Mouse (Mus musculus) heart, embryonic 15.5 days (tissue): ENCODE data around the gene Foxl1. TPM values are rescaled to one million over a fixed set of nuclear protein-coding genes. Genes with fewer than 3 reads are reported as not detected.

Experiments used
- ATAC-seq: fragments of 200-750 bp; cut with Nextera tagmentation; replicated peaks from 2 replicates; pipeline ENCODE4 v1.8.0; 2017; ENCODE audit warnings: low read depth, moderate TSS enrichment; ENCODE audit not compliant: insufficient number of reproducible peaks, insufficient read depth, low FRiP score
- H3K27ac ChIP-seq: fragments of 300-500 bp; sonication (generic); 2 replicates; pipeline ENCODE4 v1.5.1; 2015; ENCODE audit warnings: mild to moderate bottlenecking, inconsistent platforms
- H3K27me3 ChIP-seq: fragments of 300-500 bp; sonication (generic); 2 replicates; pipeline ENCODE4 v1.6.1; 2015; ENCODE audit warnings: inconsistent platforms
- H3K36me3 ChIP-seq: fragments of 300-500 bp; sonication (generic); 2 replicates; pipeline ENCODE4 v1.6.1; 2015; ENCODE audit warnings: mild to moderate bottlenecking, inconsistent platforms
- H3K4me1 ChIP-seq: fragments of 300-500 bp; sonication (generic); replicated peaks from 2 replicates; pipeline ENCODE4 v1.6.1; 2015; ENCODE audit warnings: inconsistent platforms
- H3K4me2 ChIP-seq: fragments of 300-500 bp; sonication (generic); 2 replicates; pipeline ENCODE4 v1.6.1; 2015; ENCODE audit warnings: inconsistent platforms, mild to moderate bottlenecking, moderate library complexity
- H3K4me3 ChIP-seq: fragments of 300-500 bp; sonication (generic); 2 replicates; pipeline ENCODE4 v1.5.1; 2015; ENCODE audit warnings: mild to moderate bottlenecking, inconsistent platforms
- H3K9ac ChIP-seq: fragments of 300-500 bp; sonication (generic); 2 replicates; pipeline ENCODE4 v1.6.1; 2015; ENCODE audit warnings: mild to moderate bottlenecking, inconsistent platforms
- H3K9me3 ChIP-seq: fragments of 300-500 bp; sonication (generic); replicated peaks from 2 replicates; pipeline ENCODE4 v1.6.1; 2016; ENCODE audit warnings: inconsistent platforms
- WGBS: fragments of 180-500 bp; shearing (Covaris S2); methylation state at CpG from one replicate; pipeline ENCODE4 v1.1.7; 2015; ENCODE audit warnings: mixed read lengths; 5-methylcytosine and 5-hydroxymethylcytosine counted together
- polyA plus RNA-seq: library from polyadenylated mRNA; unstranded; fragments of >200 nt; fragmentation: Nextera tagmentation; extraction: Ambion mirVana; gene quantifications from 2 replicates; pipeline ENCODE4 v1.2.1, GENCODE M21; 2015

Foxl1 gene
- polyA plus RNA-seq, 1 experiment from 2014 or later = 0.34 TPM

- H3K9ac ChIP-seq = no peak overlapping the region
- H3K4me3 ChIP-seq = no peak overlapping the region
- peaks cover 4% of the 10 kb centered on the region; the same call in 1 of the 2 replicates for H3K27me3 ChIP-seq
- no peaks in the 10 kb centered on the region for H3K36me3 ChIP-seq
- H3K4me2 ChIP-seq = no peak overlapping the region
- no peak overlapping the region for H3K27ac ChIP-seq
- no peaks in the 10 kb centered on the region for H3K9me3 ChIP-seq
- peaks cover 21% of the 10 kb centered on the region for H3K4me1 ChIP-seq
- no peak for ATAC-seq
- WGBS = 78% methylated on average over 7 of the region's 7 CpGs
Measured at GRCm38 (mm10) chr8:121156990-121157491, 29.3 kb downstream of the Foxl1 start.

- ATAC-seq = no peak
- Histone ChIP-seq H3K4me3 (no peak overlapping the region), H3K4me2 (no peak overlapping the region), H3K27me3 (peaks cover 4% of the 10 kb centered on the region; the same call in 1 of the 2 replicates), H3K27ac (no peak overlapping the region), H3K4me1 (peaks cover 22% of the 10 kb centered on the region), H3K9me3 (no peaks in the 10 kb centered on the region), H3K9ac (no peak overlapping the region), H3K36me3 (no peaks in the 10 kb centered on the region)
- WGBS = 38% methylated on average over 13 of the region's 13 CpGs
Measured at GRCm38 (mm10) chr8:121158812-121159211, 31.1 kb downstream of the Foxl1 start.

GRCm38 (mm10) chr8:121161437-121161836, 33.7 kb downstream of the Foxl1 start:
- Histone ChIP-seq H3K4me3 (no peak overlapping the region), H3K9me3 (no peaks in the 10 kb centered on the region), H3K27ac (no peak overlapping the region), H3K4me2 (no peak overlapping the region), H3K27me3 (peaks cover 8% of the 10 kb centered on the region; the same call in 1 of the 2 replicates), H3K4me1 (peaks cover 33% of the 10 kb centered on the region), H3K9ac (no peak overlapping the region), H3K36me3 (no peaks in the 10 kb centered on the region)
- 84% methylated on average over 5 of the region's 5 CpGs for WGBS
- ATAC-seq = no peak

- Histone ChIP-seq H3K4me1 (peaks cover 33% of the 10 kb centered on the region), H3K4me2 (no peak overlapping the region), H3K36me3 (no peaks in the 10 kb centered on the region), H3K9me3 (no peaks in the 10 kb centered on the region), H3K4me3 (no peak overlapping the region), H3K27me3 (peaks cover 11% of the 10 kb centered on the region; the same call in 1 of the 2 replicates), H3K27ac (no peak overlapping the region), H3K9ac (no peak overlapping the region)
- ATAC-seq = no peak
- 71% methylated on average over 4 of the region's 4 CpGs for WGBS
Measured at GRCm38 (mm10) chr8:121162413-121162812, 34.7 kb downstream of the Foxl1 start.

GRCm38 (mm10) chr8:121162906-121163695, 35.4 kb downstream of the Foxl1 start:
- Histone ChIP-seq H3K27me3 (peaks cover 11% of the 10 kb centered on the region; the same call in 1 of the 2 replicates), H3K9ac (no peak overlapping the region), H3K4me2 (no peak overlapping the region), H3K9me3 (no peaks in the 10 kb centered on the region), H3K4me1 (peaks cover 31% of the 10 kb centered on the region), H3K4me3 (no peak overlapping the region), H3K36me3 (no peaks in the 10 kb centered on the region), H3K27ac (peak overlapping the region; percentile 2; the same call in 1 of the 2 replicates)
- ATAC-seq = no peak; the same call in 1 of the 2 replicates
- WGBS = 52% methylated on average over 11 of the region's 11 CpGs

- Histone ChIP-seq H3K9me3 (no peaks in the 10 kb centered on the region), H3K9ac (no peak overlapping the region), H3K27ac (0 out of 2 replicates have a peak overlapping the region, but pooled peaks have one; percentile 2), H3K4me1 (peaks cover 28% of the 10 kb centered on the region), H3K36me3 (no peaks in the 10 kb centered on the region), H3K4me2 (no peak overlapping the region), H3K27me3 (peaks cover 11% of the 10 kb centered on the region; the same call in 1 of the 2 replicates), H3K4me3 (no peak overlapping the region)
- peak; percentile 74 for ATAC-seq
- WGBS = 19% methylated on average over 8 of the region's 8 CpGs
Measured at GRCm38 (mm10) chr8:121164017-121164469, 36.3 kb downstream of the Foxl1 start.

- Histone ChIP-seq H3K9ac (no peak overlapping the region), H3K27me3 (peaks cover 9% of the 10 kb centered on the region), H3K36me3 (no peaks in the 10 kb centered on the region), H3K4me3 (no peak overlapping the region), H3K4me1 (peaks cover 45% of the 10 kb centered on the region), H3K9me3 (no peaks in the 10 kb centered on the region), H3K4me2 (no peak overlapping the region), H3K27ac (no peak overlapping the region)
- ATAC-seq = no peak
- 52% methylated on average over 5 of the region's 5 CpGs for WGBS
Measured at GRCm38 (mm10) chr8:121168033-121168432, 40.3 kb downstream of the Foxl1 start.

- Histone ChIP-seq H3K4me2 (peak overlapping the region; percentile 46), H3K27ac (peak overlapping the region; percentile 79), H3K27me3 (peaks cover 9% of the 10 kb centered on the region), H3K4me1 (peaks cover 27% of the 10 kb centered on the region), H3K9ac (no peak overlapping the region), H3K9me3 (no peaks in the 10 kb centered on the region), H3K36me3 (no peaks in the 10 kb centered on the region), H3K4me3 (no peak overlapping the region)
- 34% methylated on average over 7 of the region's 7 CpGs for WGBS
- ATAC-seq = no peak
Measured at GRCm38 (mm10) chr8:121170116-121170515, 42.4 kb downstream of the Foxl1 start.

GRCm38 (mm10) chr8:121170626-121171552, 43.1 kb downstream of the Foxl1 start:
- 0 out of 2 replicates have a peak overlapping the region, but pooled peaks have one; percentile 10 for H3K4me3 ChIP-seq
- H3K9ac ChIP-seq = no peak overlapping the region
- H3K27me3 ChIP-seq = peaks cover 6% of the 10 kb centered on the region; the same call in 1 of the 2 replicates
- WGBS = 32% methylated on average over 27 of the region's 27 CpGs
- ATAC-seq = peak; percentile 62
- peak overlapping the region; percentile 46 for H3K4me2 ChIP-seq
- H3K36me3 ChIP-seq = no peaks in the 10 kb centered on the region
- no peaks in the 10 kb centered on the region for H3K9me3 ChIP-seq
- peaks cover 32% of the 10 kb centered on the region for H3K4me1 ChIP-seq
- peak overlapping the region; percentile 79 for H3K27ac ChIP-seq

- H3K9ac ChIP-seq = no peak overlapping the region
- 64% methylated on average over 8 of the region's 8 CpGs for WGBS
- H3K4me3 ChIP-seq = no peak overlapping the region
- no peak overlapping the region for H3K4me2 ChIP-seq
- no peaks in the 10 kb centered on the region for H3K9me3 ChIP-seq
- H3K27ac ChIP-seq = no peak overlapping the region
- peaks cover 37% of the 10 kb centered on the region for H3K4me1 ChIP-seq
- ATAC-seq = no peak
- no peaks in the 10 kb centered on the region for H3K36me3 ChIP-seq
- H3K27me3 ChIP-seq = peaks cover 3% of the 10 kb centered on the region; the same call in 1 of the 2 replicates
Measured at GRCm38 (mm10) chr8:121172567-121172966, 44.8 kb downstream of the Foxl1 start.

GRCm38 (mm10) chr8:121174178-121174577, 46.4 kb downstream of the Foxl1 start:
- 64% methylated on average over 10 of the region's 10 CpGs for WGBS

More at GRCm38 (mm10) chr8:121174178-121174577, 46.4 kb downstream of the Foxl1 start:
- no peak overlapping the region for H3K4me2 ChIP-seq
- no peak overlapping the region for H3K9ac ChIP-seq
- H3K27me3 ChIP-seq = peaks cover 3% of the 10 kb centered on the region; the same call in 1 of the 2 replicates
- H3K36me3 ChIP-seq = no peaks in the 10 kb centered on the region
- H3K9me3 ChIP-seq = no peaks in the 10 kb centered on the region
- no peak overlapping the region for H3K4me3 ChIP-seq
- H3K27ac ChIP-seq = no peak overlapping the region
- no peak for ATAC-seq
- H3K4me1 ChIP-seq = peaks cover 32% of the 10 kb centered on the region
